Mouse (Mus musculus) adrenal gland, postnatal 14 days (tissue): ENCODE data around the gene Hoxa3. TPM values are rescaled to one million over a fixed set of nuclear protein-coding genes. Genes with fewer than 3 reads are reported as not detected.
A peak's percentile ranks its signal among the peaks of the same experiment; 100 is the strongest.

Experiments
- DNase-seq: peaks from one replicate; pipeline ENCODE4 v3.0.0; 2021; ENCODE audit warnings: mixed read lengths
- total RNA-seq: library from RNA; stranded (reverse); gene quantifications from 2 replicates; pipeline ENCODE4 v1.2.3, GENCODE M21; 2021

Gene Hoxa3
- total RNA-seq, 1 experiment from 2014 or later, result 6.9 TPM

DNA sequence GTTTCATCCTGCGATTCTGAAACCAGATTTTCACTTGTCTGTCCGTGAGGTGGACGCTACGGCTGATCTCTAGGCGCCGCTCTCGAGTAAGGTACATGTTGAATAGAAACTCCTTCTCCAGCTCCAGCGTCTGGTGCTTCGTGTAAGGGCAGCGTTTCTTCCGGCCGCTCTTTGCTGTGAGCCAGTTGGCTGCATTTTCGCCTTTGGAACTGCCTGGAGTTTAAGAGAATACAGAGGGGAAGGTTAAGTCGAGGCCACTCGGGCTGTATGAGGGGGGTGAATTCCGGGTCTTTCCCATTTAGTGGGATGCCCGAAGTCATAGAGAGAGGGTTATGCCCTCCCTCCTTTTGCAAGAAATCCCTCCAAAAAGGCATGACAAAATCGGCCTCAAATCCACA, 19.4 kb upstream of the Hoxa3 start:
- no peak for DNase-seq

DNA sequence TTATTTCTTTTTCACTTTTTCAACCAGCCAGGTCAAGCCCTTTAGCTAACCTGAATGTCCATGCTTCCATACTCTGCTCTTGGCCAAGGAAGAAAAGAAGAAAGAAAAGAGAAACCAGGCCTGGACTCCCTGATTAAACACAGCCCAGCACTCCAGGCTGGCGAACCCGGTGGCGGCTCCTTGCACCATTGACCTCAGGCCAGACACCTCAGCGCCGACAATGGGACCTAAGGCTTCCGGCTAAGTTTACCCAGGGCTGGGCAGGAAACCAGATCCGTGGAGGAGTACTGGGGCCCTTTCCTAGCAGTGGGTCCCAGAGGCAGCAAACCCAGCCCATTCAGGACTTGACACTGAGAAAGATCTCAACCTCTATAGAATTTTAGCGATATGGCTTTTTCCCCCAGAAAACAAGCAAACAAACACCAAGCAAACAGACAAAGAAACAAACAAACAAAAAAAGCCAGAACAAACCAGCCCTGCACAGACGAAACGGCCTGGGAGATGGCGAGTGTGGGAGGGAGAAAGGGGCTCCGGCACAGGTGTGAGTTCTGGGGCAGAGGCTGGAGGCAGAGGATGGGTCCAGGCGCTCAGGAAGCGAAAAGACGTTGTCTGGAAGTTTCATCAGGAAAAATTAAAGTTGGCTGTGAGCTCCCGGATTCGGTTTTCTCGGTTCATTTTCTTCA, 18.9 kb upstream of the Hoxa3 start:
- no peak for DNase-seq

DNA sequence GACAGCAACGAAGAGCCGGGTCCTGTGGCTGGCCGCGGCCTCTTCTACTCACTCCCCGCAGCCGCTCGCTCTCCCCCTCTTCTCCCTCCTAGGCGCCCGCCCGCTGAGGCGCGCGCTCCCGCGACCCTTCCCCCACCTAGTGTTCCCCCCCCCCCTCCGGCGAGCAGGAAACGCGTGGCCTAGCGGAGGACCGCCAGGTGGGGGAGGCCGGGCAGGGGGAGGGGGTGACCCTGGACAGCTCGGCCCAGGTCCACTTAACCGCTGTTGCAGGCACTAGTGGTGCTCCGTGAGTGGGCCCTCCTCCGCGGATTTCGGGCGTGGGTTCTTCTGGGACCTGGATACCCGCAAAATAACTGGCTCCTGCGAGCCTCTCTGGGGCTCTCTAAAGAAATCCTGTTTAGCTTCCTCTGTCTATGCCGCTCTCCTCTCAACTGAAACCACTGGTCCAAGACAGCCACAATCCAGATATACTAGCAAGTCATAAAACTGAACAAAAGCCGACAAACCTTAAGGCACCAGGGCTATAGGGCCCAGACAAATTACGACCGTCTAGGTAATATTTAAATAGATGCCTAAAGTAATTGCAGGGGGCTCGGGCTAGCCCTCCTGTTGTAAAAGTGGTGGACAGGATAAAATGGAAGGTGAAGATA, 17.5 kb upstream of the Hoxa3 start, which contains the start of gene Hoxa9:
Hoxa9 (minus strand) TSS at position 574 of the 650 bp plus-strand sequence.
- no peak for DNase-seq

DNA sequence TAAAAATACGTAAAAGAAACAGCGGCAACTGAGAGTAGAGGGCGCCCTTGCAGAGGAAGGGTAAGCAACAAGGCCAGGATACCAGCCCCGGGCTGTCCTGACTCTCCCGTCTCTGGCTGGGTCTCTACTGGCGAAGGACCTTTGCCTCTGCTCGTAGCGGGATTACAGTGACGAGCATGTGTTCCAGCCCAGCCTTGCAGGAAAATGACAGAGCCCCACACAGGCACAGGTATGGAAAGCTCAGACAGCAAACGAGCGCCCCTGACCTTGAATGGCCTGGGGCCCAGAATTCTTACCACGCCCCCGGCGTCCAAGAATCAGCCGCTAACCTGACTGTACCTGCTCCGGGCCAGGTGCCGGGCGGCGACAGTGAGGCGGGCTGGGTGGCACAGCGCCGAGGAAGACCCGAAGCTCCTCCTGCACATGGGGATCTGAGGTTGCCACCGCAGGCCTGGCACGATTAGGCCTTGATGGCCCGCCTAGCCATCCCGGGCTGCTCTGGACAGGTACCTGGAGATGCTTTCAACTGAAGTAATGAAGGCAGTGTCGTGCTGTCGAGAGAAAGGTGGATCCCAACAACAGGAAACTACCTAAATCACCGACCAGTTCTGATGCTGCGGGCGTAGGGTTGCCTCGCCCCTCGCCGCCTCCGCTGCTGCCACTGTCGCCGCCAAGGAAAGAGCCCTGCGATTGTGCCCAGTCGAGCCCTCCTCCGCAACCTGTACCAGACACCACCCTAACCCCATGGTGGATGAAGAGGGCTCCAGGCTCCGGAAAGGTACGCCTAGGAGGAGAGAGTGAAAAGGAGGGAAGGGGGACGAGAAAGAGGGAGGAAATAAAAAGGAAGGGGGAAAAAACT, 16.7 kb upstream of the Hoxa3 start:
- DNase-seq, result no peak

DNA sequence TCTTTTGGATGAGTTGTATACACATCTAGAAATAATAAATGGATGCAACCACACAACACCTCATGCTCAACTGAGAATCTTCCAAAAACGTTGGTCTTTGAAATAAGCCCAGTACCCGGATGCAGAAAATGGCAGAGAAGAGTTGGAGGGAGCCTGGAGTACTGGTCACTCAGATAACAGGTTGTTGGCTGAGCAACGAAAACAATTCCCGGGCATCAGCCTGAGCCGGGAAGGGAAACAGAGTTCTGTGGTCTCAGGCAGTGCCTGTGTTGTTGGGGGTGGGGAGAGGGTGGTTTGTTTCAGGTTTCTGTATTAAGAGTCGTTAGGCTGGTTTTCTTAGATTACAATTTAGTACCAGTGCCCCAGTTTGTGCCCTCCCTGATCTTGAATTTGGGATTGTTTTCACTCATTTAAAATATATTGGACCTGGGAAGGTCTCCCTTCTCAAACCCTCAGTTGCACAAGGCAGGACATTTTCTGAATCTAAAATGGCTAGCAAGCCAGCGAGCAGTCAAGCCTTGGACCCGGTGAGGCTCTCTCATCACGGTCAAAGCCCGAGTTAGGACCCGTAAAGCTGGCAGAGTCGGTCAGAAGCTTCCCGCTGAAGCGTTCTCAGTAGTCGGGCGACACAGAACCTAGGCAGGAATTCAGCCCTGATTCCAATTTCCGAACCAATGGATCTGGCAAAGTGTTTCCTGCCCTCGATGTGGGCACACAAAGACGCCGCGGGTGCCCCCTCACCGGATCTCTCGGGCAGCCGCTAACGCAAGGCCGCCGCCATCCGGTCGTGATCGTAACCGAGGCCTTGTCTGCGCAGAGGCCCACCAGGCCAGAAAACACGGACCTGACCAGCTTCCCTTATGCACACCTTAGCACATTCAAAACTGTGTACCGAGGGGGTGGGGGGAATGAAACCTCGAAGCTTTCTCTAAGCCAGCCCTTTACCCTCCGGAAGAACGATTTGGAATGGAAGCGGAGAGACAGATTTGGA, 15.6 kb upstream of the Hoxa3 start:
- DNase-seq, result no peak

DNA sequence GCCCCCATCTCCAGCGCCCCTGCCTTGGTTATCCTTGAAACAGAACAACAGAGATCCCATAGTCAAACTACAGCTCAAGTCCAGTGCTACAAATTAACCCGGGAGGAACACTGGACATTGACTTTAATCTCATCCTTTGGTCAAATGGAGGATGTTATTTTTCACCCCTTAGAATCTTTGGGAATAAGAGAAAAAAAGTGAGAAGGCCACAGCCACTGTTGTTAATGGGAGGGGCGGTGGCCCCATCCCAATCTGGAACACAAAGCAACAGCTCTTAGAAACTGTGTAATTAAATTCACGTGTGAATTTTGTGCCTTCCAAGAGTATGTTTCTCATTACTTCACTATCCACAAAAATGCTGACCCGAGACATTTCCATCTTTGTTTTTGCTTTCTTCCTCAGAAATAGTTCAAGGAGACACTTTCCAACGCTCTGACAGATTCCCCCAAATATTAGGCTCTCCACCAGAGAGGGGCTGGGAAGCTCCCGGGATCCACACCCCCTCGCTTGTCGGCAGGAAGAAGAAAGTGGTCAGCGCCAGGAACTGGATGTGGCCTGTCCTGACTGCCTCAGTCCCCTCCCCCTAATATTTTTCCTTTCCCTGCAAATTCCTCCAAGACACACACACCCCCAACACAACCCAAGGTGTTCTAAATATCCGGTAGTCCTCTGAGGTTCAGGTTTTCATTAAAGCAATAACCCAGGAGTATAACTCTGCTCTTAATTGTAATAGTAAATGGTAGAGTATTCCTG, 14.5 kb upstream of the Hoxa3 start:
- DNase-seq, result no peak

DNA sequence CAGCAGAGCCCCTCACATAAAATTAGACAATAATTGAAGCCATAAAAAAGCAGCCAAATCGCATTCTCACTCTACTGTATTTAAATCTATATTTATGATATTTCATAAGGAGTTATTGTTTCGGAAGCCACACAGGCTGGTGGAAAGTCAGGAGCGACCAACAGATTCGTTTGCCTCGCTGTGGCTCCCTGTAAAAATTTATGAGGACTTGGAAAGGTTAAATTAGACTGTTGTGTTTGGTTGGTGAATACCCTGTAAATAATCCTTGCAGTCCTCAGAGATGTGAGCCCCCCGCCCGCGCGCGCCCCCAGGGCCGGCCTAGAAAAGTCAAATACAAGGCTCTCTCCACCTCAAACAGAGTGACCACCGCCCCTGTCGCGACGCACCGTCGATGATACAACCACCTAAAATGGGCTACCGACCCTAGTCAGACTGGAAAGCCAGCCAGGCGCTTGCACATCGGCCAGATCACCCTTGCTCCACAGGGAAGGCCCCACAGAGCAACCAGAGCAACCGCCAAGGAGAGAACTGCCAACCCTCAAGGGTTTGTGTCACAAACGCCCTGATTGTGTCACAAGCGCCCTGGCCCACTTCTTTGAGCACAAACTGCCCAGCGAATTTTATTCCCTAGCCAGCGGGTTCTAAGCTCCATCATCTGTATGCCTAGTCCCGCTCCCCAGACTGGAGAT, 13.6 kb upstream of the Hoxa3 start:
- DNase-seq, result peak; percentile 73

DNA sequence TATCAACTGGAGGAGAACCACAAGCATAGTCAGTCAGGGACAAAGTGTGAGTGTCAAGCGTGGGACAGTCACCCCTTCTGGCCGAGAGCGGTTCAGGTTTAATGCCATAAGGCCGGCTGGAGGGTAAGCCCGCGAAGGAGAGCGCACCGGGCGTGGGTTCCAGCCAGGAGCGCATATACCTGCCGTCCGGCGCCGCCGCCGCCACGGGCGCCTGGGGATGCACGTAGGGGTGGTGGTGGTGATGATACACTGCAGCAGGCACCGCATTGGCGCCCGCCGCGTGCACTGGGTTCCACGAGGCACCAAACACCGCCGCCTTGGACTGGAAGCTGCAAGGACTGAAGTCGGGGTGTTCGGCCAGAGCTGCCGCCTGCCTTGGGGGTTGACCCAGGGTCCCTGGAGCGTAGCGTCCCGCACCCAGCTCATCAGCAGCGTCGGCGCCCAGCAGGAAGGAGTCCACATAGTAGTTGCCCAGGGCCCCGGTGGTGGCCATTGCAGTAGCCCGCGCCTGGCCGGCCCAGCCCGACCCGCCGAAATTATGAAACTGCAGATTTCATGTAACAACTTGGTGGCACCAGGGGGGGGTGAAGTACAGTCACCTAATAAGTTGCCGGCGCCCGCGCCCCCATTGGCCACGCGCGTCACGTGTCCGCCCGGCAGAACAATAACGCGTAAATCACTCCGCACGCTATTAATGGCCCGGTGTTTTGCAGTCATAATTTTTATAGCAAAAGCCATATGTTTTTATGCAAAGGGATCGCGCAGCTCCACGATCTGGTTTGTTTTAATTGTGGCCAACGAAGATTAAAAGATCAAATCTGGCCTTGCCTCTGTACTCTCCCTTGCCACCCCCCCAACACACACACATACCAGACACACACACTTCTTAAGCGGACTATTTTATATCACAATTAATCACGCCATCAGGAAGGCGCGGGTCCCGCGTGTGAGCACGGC, 12.8 kb upstream of the Hoxa3 start:
- peak; percentile 78 for DNase-seq

DNA sequence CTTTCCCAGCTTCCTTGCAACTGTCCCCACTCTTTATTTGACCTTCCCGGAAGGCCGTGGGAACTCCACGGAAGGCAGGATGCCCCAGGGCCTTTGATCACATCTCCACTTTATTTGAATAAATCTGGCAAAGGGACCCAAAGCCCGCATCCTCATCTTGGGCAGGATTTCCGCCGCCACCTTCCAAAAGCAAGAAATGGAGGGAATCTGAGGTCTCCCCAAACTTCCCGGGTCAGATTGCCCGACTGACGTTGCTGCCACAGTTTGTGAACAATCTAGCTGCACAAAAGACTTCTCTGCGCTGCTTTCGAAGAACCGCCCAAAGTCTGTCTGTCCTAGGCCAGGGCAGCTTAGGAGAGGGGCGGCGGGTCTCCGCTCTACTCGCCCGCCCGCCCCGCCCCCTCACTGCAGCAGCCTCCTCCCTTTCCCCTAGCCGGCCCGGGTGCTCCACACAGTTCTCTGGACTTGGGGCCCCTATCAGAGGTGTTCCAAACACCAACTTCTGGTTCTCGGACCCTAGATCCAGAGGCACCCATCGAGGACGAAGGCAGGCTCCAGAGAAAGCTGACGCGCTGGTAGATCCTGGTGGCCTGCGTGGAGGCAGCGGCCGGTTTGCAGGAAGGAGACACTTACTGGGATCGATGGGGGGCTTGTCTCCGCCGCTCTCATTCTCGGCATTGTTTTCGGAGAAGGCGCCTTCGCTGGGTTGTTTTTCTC, 11.9 kb upstream of the Hoxa3 start:
- DNase-seq, result no peak

DNA sequence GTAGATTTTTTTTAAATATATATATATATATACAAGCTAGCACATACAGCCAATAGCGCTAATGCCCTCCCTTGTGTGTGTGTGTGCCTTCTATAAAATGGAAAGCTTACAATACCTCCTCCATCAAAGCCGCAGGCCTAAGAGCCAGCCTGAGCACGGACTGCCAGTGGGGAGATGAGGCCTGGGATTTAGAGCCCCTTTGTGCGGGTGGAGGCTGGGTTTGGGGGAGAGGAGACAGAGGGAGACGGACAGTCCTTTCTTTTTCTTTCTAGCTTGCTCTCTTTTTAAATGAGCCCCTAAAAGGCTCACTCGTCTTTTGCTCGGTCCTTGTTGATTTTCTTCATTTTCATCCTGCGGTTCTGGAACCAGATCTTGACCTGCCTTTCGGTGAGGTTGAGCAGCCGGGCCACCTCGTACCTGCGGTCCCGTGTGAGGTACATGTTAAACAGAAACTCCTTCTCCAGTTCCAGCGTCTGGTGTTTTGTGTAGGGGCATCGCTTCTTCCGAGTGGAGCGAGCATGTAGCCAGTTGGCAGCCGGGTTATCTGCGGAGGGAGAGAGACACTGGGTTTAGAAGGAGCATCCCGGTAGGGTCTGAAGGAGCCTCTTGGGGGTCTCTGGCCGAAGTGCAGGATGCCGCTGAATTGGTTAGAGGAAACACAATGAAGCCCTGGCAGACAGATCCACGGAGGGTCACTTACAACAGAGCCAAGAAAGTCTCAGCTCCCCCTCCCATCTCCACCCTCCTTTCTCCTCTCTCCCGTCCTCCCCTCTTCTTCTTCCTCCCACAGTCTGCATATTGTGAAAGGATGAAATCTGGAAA, 11.0 kb upstream of the Hoxa3 start:
- no peak for DNase-seq

DNA sequence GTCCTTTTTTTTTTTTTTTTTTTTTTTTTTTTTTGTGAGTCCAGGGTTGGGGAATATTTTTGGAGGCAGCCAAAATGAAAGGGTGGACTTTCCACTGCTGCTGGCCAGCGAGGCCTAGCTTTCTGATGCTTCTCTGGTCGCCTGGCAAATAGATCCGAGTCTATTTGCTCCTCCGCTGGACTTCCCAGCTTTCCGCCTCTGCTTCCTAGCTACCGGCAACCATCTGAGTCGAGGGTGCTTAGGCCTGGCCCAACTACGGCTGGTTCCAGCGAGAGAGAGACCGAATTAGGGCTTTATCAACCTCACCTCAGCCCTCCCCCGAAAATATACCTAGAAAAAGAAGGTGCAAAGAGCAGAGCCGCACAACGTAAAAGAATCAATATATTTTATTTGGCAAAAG, 9.6 kb upstream of the Hoxa3 start:
- no peak for DNase-seq

DNA sequence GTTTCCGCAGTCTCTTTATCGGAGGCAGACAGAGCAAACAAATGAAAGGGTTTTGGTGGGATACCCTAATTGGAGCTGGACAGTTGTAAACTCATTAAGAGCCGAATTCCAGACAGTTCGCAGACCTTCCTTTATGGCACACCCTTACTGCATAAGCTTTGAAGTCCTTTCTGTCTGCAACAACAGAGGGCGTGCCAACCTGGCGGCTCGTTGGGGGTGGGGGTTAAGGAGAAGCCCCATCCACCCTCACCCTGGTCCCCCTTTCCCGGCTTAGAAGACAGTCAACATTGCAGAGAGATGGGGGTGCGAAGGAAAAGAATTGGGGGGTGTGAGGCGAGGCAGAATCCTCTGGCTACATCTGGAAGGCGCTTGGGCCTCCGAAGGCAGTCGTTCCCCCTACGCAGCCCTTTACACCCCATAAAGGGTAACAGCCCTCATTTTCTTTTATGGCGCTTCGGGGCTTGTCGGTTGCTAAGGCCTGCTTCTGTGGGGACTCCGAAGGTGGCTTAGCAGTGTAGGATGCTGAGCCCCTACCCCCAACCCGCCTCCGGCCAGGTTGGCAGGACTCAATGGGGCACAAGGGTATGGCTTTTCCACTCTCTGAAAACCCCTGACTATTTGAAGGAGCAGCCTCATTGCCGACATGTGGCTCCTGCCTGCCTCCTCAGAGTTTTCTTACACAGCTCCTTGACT, 9.0 kb upstream of the Hoxa3 start:
- no peak for DNase-seq

DNA sequence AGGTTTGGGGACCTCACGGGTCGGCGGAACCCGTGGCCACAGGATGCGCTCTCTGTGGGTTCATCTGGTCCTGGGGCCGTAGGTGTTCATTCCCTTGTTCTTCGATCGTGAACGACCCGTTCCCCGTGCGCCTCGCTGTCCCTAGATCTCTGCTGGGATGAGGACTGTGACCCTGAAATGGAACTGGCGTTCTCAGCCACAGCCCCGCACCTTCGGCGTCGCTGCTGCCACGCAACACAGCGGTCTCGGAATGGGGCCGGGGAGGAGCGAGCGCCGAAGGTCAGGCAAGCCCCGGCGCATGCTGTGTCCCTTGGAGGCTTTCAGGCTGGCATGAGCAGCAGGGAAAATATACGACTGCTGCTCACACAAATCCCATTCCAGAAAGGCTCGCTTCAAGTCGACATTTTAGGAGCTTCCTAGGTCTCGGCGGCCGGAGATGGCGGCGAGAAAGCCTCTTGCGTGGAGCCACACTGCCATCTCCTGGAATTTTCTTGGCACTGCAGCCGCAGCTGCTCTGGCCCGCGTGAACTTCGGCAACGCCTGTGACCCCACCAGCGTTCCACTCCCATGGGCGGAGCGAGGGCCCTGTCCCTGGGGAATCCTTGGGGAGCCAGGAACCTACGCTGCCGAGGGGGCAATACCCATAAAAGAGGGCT, 8.3 kb upstream of the Hoxa3 start, which contains the start of gene Hoxa7:
Hoxa7 (minus strand) TSS at position 518 of the 656 bp plus-strand sequence.
- DNase-seq, result peak; percentile 93

DNA sequence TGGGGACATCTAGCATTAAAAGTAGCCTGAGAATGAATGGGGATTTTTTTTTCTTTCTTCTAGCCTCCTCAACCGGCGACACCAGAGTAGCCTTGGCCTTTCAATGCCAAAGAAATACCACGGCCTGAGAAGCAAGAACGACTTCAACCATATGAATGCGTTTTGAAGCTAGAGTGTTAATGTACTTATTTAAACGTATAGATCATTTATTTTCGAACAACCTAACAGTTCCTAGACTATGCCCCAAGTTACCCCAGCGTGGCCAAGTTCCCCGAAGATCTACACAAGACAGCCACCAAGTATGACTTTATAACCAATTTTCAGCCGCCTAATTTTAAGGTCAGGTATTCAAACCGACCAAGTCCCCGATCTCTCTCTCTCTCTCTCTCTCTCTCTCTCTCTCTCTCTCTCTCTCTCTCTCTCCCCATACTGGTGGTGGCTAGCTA, 7.8 kb upstream of the Hoxa3 start:
- no peak for DNase-seq

DNA sequence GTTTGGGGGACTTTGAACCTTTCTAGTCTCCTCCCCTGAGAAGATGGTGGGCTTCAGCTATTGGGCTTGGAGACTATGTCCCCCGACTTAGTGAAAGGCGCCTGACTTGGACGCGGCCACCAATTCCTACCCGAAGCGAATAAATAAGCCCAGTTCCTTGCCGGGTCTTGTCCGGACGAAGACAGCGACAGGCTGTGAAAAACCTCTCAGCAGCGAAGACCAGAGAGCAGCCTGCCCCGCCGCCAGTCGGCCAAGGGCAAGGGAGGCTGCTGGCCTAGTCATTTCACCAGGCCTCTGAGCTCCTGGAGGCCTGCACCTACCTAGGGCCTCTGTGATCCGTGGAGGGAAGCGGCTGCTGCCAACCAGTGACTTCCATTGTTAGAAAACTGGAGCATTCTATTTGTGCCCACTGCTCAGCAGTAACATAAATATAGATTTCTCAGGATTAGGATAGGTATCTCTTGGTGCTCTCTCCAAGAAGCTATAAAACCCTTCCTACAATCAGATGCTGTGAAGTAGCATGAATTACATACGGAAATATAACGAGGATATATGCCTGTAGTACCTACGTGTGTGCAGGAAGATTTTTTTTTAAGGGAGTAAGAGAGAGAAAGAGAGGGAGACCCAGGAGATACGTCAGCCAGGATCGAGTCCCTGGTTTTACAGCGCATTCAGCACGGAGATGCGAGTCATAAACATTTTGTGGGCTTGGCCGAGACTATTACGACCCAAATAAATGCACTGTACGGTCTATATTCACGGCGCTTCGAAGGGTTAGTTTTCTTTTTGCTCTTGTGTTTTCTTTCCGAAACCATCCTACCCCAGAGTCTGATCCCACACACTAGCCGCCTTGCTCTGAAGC, 7.1 kb upstream of the Hoxa3 start:
- DNase-seq, result peak; percentile 57
